Mouse (Mus musculus) CH12.LX (cell line): Measurements from ENCODE around the gene Adam8. TPM values are rescaled to one million over a fixed set of nuclear protein-coding genes. Genes with fewer than 3 reads are reported as not detected.

Experiments used
- DNase-seq: peaks from one replicate; pipeline ENCODE4 v3.0.0-alpha.2; 2013; ENCODE audit errors: extremely low read depth
- H3K27ac ChIP-seq: 2 replicates; pipeline ENCODE4 v1.5.1; 2012; ENCODE audit warnings: low read depth, mild to moderate bottlenecking, control low read depth, moderate library complexity; ENCODE audit not compliant: insufficient read depth
- H3K27me3 ChIP-seq: replicated peaks from 2 replicates; pipeline ENCODE3; 2012; ENCODE audit warnings: inconsistent platforms
- H3K36me3 ChIP-seq, 2 experiments: replicated peaks in 1 of 2; 2 replicates each; pipeline versions ENCODE3 to v1.6.1; 2012; ENCODE audit warnings: inconsistent platforms in 1 of 2, low read length in 1 of 2, mild to moderate bottlenecking in 1 of 2, mixed read lengths in 1 of 2, moderate library complexity in 1 of 2; ENCODE audit not compliant: control insufficient read depth in 1 of 2, insufficient read depth in 1 of 2
- H3K4me1 ChIP-seq, 2 experiments: 2 replicates each; pipeline ENCODE4 v1.6.1; 2012; ENCODE audit warnings: inconsistent platforms in 1 of 2, moderate library complexity in 1 of 2; ENCODE audit not compliant: insufficient read depth in 2 of 2, control insufficient read depth in 1 of 2
- H3K4me2 ChIP-seq: 2 replicates; pipeline ENCODE4 v1.6.1; 2012; ENCODE audit warnings: low read depth, mild to moderate bottlenecking, control low read depth; ENCODE audit not compliant: poor library complexity, insufficient read depth, severe bottlenecking
- H3K4me3 ChIP-seq, 3 experiments: fragments of 150-350 bp in 1 of 3; sonication (generic) in 1 of 3; replicated peaks in 1 of 3; 2 replicates each; pipeline versions ENCODE3 to v1.5.1; 2011 to 2012; ENCODE audit warnings: low read depth in 2 of 3, low read length in 2 of 3, mild to moderate bottlenecking in 2 of 3, moderate library complexity in 2 of 3, control low read depth in 1 of 3, improper control_type of control experiment in 1 of 3, inconsistent platforms in 1 of 3, mixed read lengths in 1 of 3; ENCODE audit not compliant: poor library complexity in 1 of 3
- H3K79me2 ChIP-seq: replicated peaks from 2 replicates; pipeline ENCODE4 v1.6.1; 2012; ENCODE audit warnings: mild to moderate bottlenecking, moderate library complexity; ENCODE audit not compliant: control insufficient read depth, poor library complexity, insufficient read depth, severe bottlenecking; ENCODE audit errors: extremely low read depth
- H3K9ac ChIP-seq: 2 replicates; pipeline ENCODE4 v1.6.1; 2012; ENCODE audit warnings: low read depth, mild to moderate bottlenecking, control low read depth, moderate library complexity; ENCODE audit not compliant: insufficient read depth
- H3K9me3 ChIP-seq: replicated peaks from 2 replicates; pipeline ENCODE3; 2012; ENCODE audit warnings: low read length, inconsistent platforms, mixed read lengths
- CTCF ChIP-seq, 2 experiments: IDR thresholded peaks in 1 of 2; conservative IDR thresholded peaks in 1 of 2; 2 replicates each; pipeline ENCODE4 v1.5.1; 2011 to 2012; ENCODE audit warnings: low read depth in 2 of 2, low read length in 2 of 2, improper control_type of control experiment in 1 of 2, inconsistent platforms in 1 of 2, mild to moderate bottlenecking in 1 of 2, moderate library complexity in 1 of 2
- E2F4 ChIP-seq: IDR thresholded peaks from 2 replicates; pipeline ENCODE4 v1.6.1; 2011; ENCODE audit warnings: low read depth, low read length, improper control_type of control experiment; ENCODE audit not compliant: insufficient replicate concordance
- ELF1 ChIP-seq: IDR thresholded peaks from 2 replicates; pipeline ENCODE4 v1.6.1; 2014; ENCODE audit warnings: low read depth, mild to moderate bottlenecking, inconsistent platforms, low read length, improper control_type of control experiment
- EP300 ChIP-seq: IDR thresholded peaks from 2 replicates; pipeline ENCODE4 v1.6.1; 2011; ENCODE audit warnings: low read length, improper control_type of control experiment
- ETS1 ChIP-seq: conservative IDR thresholded peaks from 2 replicates; pipeline ENCODE4 v1.6.1; 2012; ENCODE audit warnings: low read depth, mild to moderate bottlenecking, inconsistent platforms, low read length, improper control_type of control experiment, moderate library complexity
- HCFC1 ChIP-seq: IDR thresholded peaks from 2 replicates; pipeline ENCODE4 v1.6.1; 2012; ENCODE audit warnings: low read depth, mild to moderate bottlenecking, inconsistent platforms, low read length, improper control_type of control experiment
- IRF4 ChIP-seq: IDR thresholded peaks from 2 replicates; pipeline ENCODE4 v1.6.1; 2014; ENCODE audit warnings: low read depth, mild to moderate bottlenecking, inconsistent platforms, low read length, improper control_type of control experiment
- JUND ChIP-seq: conservative IDR thresholded peaks from 2 replicates; pipeline ENCODE4 v1.6.1; 2011; ENCODE audit warnings: low read depth, low read length, improper control_type of control experiment
- MAFK ChIP-seq: IDR thresholded peaks from 2 replicates; pipeline ENCODE4 v1.6.1; 2011; ENCODE audit warnings: low read length, improper control_type of control experiment; ENCODE audit not compliant: insufficient replicate concordance
- MAX ChIP-seq: IDR thresholded peaks from 2 replicates; pipeline ENCODE4 v1.6.1; 2011; ENCODE audit warnings: low read length, improper control_type of control experiment
- MAZ ChIP-seq: IDR thresholded peaks from 2 replicates; pipeline ENCODE4 v1.6.1; 2012; ENCODE audit warnings: low read depth, mild to moderate bottlenecking, inconsistent platforms, low read length, improper control_type of control experiment, moderate library complexity
- MEF2A ChIP-seq: IDR thresholded peaks from 2 replicates; pipeline ENCODE4 v1.6.1; 2014; ENCODE audit warnings: low read depth, mild to moderate bottlenecking, inconsistent platforms, low read length, improper control_type of control experiment, borderline replicate concordance
- MXI1 ChIP-seq: IDR thresholded peaks from 2 replicates; pipeline ENCODE4 v1.6.1; 2011; ENCODE audit warnings: mild to moderate bottlenecking, low read depth, low read length, improper control_type of control experiment
- MYC ChIP-seq: IDR thresholded peaks from 2 replicates; pipeline ENCODE4 v1.6.1; 2011; ENCODE audit warnings: low read depth, mild to moderate bottlenecking, improper control_type of control experiment, low read length
- POLR2A ChIP-seq: IDR thresholded peaks from 2 replicates; pipeline ENCODE4 v1.6.1; 2011; ENCODE audit warnings: low read depth, mild to moderate bottlenecking, improper control_type of control experiment, low read length
- POLR2AphosphoS2 ChIP-seq: IDR thresholded peaks from 2 replicates; pipeline ENCODE4 v1.6.1; 2011; ENCODE audit warnings: low read depth, low read length, improper control_type of control experiment
- RAD21 ChIP-seq: IDR thresholded peaks from 2 replicates; pipeline ENCODE4 v1.6.1; 2011; ENCODE audit warnings: low read depth, mild to moderate bottlenecking, low read length, improper control_type of control experiment, moderate library complexity
- RCOR1 ChIP-seq: conservative IDR thresholded peaks from 2 replicates; pipeline ENCODE4 v1.6.1; 2012; ENCODE audit warnings: low read depth, mild to moderate bottlenecking, inconsistent platforms, low read length, improper control_type of control experiment
- TBP ChIP-seq: conservative IDR thresholded peaks from 2 replicates; pipeline ENCODE4 v1.6.1; 2011; ENCODE audit warnings: low read depth, low read length, improper control_type of control experiment
- TCF12 ChIP-seq: IDR thresholded peaks from 2 replicates; pipeline ENCODE4 v1.6.1; 2014; ENCODE audit warnings: low read depth, mild to moderate bottlenecking, inconsistent platforms, low read length, improper control_type of control experiment
- UBTF ChIP-seq: IDR thresholded peaks from 2 replicates; pipeline ENCODE4 v1.6.1; 2012; ENCODE audit warnings: low read depth, mild to moderate bottlenecking, inconsistent platforms, low read length, improper control_type of control experiment, moderate library complexity
- USF1 ChIP-seq: IDR thresholded peaks from 2 replicates; pipeline ENCODE4 v1.6.1; 2014; ENCODE audit warnings: low read depth, mild to moderate bottlenecking, inconsistent platforms, low read length, improper control_type of control experiment
- USF2 ChIP-seq: conservative IDR thresholded peaks from 2 replicates; pipeline ENCODE4 v1.6.1; 2011; ENCODE audit warnings: low read depth, low read length, improper control_type of control experiment
- ZC3H11A ChIP-seq: IDR thresholded peaks from 2 replicates; pipeline ENCODE4 v1.6.1; 2012; ENCODE audit warnings: low read depth, mild to moderate bottlenecking, inconsistent platforms, low read length, improper control_type of control experiment
- ZMIZ1 ChIP-seq: IDR thresholded peaks from 2 replicates; pipeline ENCODE4 v1.6.1; 2012; ENCODE audit warnings: low read depth, mild to moderate bottlenecking, inconsistent platforms, low read length, improper control_type of control experiment
- dilution Hi-C: fragments of 300-500 bp; cut with MboI; formaldehyde crosslinking; loops from 2 replicates; pipeline ENCODE4 v1.14.3; 2020; ENCODE audit warnings: low sequenced_read_pairs; ENCODE audit not compliant: extremely low pct_unique_long_range_greater_than_20kb, extremely low pct_ligation_motif_present
- in situ Hi-C: fragments of 300-500 bp; cut with MboI; formaldehyde crosslinking; loops from 3 replicates; pipeline ENCODE4 v1.14.3; 2019; ENCODE audit warnings: low sequenced_read_pairs, low pct_ligation_motif_present, low pct_unique_long_range_greater_than_20kb, mixed read lengths
- polyA plus RNA-seq: library from polyadenylated mRNA; unstranded; fragments of >175 nt; gene quantifications from 2 replicates; pipeline ENCODE4 v1.2.1, GENCODE M21; 2012; ENCODE audit warnings: low read depth; ENCODE audit not compliant: insufficient read length
- total RNA-seq, 2 experiments: library from RNA; depleted of rRNA; stranded (reverse); fragments of 300-350 nt in 1 of 2; fragments of >200 nt in 1 of 2; gene quantifications; 2 replicates each; pipeline ENCODE4 v1.2.3; 2012 to 2014

The Adam8 gene
- total and polyA plus RNA-seq, 3 experiments: 46.3 to 63.7 (median 46.5) TPM

DNA sequence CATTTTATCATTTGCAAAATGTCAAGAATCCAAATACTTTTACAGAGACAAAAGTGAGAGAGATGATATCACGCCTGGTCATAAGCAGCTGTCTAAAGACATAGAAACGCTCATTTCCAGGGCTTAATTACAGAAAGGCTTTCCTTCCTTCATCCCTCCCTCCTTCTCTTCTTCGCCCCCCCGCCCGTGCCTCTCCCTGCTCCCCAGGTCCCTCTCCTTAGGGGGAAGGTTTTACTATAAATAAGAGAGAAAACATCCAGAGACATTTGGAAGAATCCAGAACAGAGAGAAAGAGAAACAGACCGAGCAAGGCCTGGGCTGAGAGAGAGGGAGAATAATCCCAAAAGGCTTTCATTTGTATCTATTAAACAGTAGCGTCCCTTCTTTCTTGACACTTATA, 43.1 kb upstream of the Adam8 start:
- Histone ChIP-seq H3K4me1 (peaks cover 12 to 31% of the 10 kb centered on the region in 2 experiments), H3K27me3 (no peaks in the 10 kb centered on the region), H3K4me3 (peak overlapping the region; percentile 94 to 96 (median 94)), H3K9me3 (no peaks in the 10 kb centered on the region), H3K79me2 (peaks cover 19% of the 10 kb centered on the region), H3K9ac (peak overlapping the region; percentile 98), H3K27ac (no peak overlapping the region), H3K36me3 (peaks cover 38 to 74% of the 10 kb centered on the region in 2 experiments), H3K4me2 (peak overlapping the region; percentile 85)
- dilution Hi-C loops: no loop called here
- no peak for TF ChIP-seq CTCF (conservative IDR thresholded peaks at IDR 0.05 in 1 of 2, IDR thresholded peaks at IDR 0.05 in 1 of 2; ENCODE audit: low read depth in 2 of 2, low read length in 2 of 2)
- no peak for TF ChIP-seq MAZ
- TF ChIP-seq USF2: no peak
- no peak for TF ChIP-seq MEF2A
- no peak for TF ChIP-seq HCFC1
- TF ChIP-seq IRF4: no peak
- TF ChIP-seq POLR2A: no peak
- no peak for TF ChIP-seq POLR2AphosphoS2
- no peak for TF ChIP-seq MYC
- no peak for TF ChIP-seq ZMIZ1
- TF ChIP-seq JUND: no peak
- no peak for TF ChIP-seq E2F4
- no peak for TF ChIP-seq MAFK
- TF ChIP-seq ZC3H11A: no peak
- TF ChIP-seq USF1: no peak
- in situ Hi-C loops: no loop called here
- no peak for DNase-seq

DNA sequence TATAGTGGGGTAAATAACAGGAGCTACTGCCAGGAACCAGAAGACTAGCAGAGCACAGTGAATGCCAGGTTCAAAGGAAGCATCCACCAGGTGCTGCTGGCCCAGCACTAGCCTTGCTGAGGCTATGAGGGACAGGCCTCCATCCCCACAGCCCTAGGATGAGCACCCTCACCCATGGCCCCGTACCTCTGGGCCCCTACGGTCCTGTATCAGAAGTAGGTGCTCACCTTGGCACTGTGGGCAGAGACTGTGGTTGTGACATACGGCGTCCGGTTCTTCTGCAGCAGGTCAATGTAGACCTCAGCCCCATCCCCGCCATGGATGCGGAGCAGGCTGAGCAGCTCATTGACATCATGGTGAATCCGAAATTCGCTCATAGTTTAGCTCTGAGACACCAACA, 41.0 kb upstream of the Adam8 start:
- Histone ChIP-seq H3K36me3 (peaks cover 45 to 75% of the 10 kb centered on the region in 2 experiments), H3K27me3 (no peaks in the 10 kb centered on the region), H3K9ac (no peak overlapping the region), H3K4me3 (no peak overlapping the region), H3K4me1 (peaks cover 12 to 34% of the 10 kb centered on the region in 2 experiments), H3K27ac (no peak overlapping the region), H3K79me2 (peaks cover 19% of the 10 kb centered on the region), H3K4me2 (no peak overlapping the region), H3K9me3 (peaks cover 11% of the 10 kb centered on the region)
- TF ChIP-seq TBP: no peak
- TF ChIP-seq ETS1: no peak
- no peak for TF ChIP-seq RCOR1
- no peak for TF ChIP-seq MAX
- no peak for TF ChIP-seq JUND
- TF ChIP-seq EP300: no peak
- no peak for TF ChIP-seq TCF12
- TF ChIP-seq USF2: no peak
- no peak for TF ChIP-seq E2F4
- TF ChIP-seq UBTF: no peak
- TF ChIP-seq CTCF (conservative IDR thresholded peaks at IDR 0.05 in 1 of 2, IDR thresholded peaks at IDR 0.05 in 1 of 2; ENCODE audit: low read depth in 2 of 2, low read length in 2 of 2): no peak
- no peak for TF ChIP-seq RAD21
- TF ChIP-seq ELF1: no peak
- no peak for TF ChIP-seq MXI1
- TF ChIP-seq MAZ: no peak
- no peak for TF ChIP-seq IRF4
- no peak for TF ChIP-seq MYC
- no peak for DNase-seq
- dilution Hi-C loops (no loop called here), in situ Hi-C loops (no loop called here)
